Mouse (Mus musculus) heart, adult 9 months (tissue): ENCODE results near the gene Stard13.

ENCODE experiments used
- DNase-seq, 2 experiments: peaks; one replicate each; pipeline ENCODE4 v3.0.0; 2022; ENCODE audit warnings: low spot score in 2 of 2

Stard13 gene

DNA sequence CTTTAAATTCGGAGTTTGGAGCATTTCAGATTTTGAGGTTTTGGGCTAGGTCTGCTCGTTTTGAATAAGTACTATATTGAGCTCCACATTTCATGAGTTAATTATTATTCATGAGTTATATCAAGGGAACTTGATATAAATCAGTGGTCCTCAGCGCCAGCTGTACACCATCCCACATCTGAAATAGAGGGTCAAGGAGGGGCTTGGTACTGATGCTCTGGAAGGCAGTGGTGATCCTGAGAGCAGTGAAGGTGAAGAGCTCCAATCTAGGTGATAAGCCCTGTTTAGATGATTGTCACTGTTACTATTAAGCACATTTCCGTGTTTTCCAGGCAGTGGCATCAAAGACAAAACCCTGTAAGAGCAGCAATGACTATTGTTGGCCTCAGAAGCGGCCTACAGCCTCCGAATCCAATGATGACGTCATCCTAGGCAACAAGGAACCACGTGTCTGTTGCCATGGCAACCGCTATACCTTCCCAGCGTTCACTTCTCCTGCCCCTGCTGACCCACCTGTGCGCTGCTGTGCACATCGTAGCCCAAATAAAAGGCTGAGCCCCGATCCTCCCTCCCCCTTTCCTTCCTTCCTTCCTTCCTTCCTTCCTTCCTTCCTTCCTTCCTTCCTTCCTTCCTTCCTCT is 5.2 kb downstream of the Stard13 start:
- DNase-seq, result no peak

DNA sequence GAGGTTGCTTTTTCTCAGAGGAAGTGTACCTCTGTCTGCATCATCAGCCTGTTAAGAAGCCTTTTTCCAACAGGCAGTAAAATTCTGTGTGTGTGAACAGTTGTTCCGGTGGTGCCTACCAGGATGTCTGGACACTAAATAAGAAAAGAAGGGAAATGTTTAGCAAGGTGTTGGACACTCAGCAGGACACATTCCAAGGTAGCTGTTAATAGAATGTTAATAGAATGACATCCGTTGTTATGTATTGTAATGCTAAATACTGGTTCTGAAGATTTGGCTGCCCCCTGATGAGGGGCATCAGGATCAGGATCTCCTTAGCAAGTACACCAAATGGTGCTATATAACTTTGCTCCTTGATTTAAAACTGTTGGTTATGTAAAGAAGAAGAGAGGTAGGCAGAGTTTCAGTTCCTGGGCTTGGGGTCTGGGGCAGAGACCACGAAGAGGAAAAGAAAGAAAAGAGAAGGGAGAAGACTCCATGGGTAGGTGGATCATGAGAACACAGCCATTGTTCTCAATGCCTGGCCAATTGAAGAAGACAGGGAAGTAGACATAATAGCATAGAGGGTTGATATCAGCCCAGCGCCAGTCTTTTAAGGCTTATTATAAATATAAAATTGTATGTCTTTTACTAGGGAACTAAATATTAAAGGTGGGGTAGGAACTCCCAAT is 9.8 kb downstream of the Stard13 start:
- DNase-seq, result no peak

DNA sequence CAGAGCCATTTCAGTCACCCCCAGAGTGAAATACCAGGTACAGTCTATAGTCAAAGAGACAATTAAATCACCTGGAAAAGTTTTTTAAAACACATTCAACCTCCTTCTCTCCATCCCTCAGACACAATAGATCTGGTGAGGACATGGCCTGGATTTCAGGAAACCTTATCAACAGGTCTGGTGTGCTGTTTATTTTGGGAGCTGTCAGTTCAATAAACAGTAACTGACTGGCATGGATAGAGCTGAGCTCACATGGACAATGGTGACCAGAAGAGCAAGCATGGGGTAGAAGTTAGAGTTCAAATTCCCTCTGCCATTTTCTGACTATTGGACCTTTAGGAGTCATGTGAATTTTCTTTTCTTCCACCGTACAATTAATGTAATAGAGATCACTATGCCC is 10.8 kb downstream of the Stard13 start:
- no peak for DNase-seq

DNA sequence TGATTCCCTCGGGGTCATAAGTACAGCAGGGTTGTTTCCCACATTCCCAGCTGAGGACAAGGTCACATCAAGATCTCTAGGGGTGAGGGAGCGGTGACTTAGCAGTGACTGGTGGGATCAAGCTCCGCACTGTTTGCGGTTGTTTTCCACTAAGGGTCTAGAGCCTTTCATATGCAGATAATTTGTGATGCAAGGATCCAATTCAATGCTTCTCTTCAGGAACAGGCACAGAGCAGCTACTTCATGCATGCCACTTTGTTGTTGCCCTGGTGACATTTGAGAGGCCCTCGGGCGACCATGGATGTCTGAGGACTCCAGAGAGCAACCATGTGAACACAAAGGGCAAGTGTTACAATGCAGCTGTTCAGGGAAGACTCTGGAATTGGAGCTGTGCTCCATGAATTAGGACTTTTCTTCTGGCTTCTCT is 14.9 kb downstream of the Stard13 start:
- peak; percentile 31 to 53 for DNase-seq

- DNase-seq, result no peak
These were observed 20.5 kb downstream of the Stard13 start for GRCm38 (mm10) chr5:151213097-151213496.

GRCm38 (mm10) chr5:151210869-151211268 is 22.8 kb downstream of the Stard13 start:
- DNase-seq, result no peak

GRCm38 (mm10) chr5:151210060-151210459 is 23.6 kb downstream of the Stard13 start:
- DNase-seq, result no peak

GRCm38 (mm10) chr5:151205017-151205416 is 28.6 kb downstream of the Stard13 start:
- DNase-seq, result no peak

GRCm38 (mm10) chr5:151202925-151203324 is 30.7 kb downstream of the Stard13 start:
- no peak for DNase-seq

- DNase-seq, result no peak
These were observed 32.4 kb downstream of the Stard13 start for GRCm38 (mm10) chr5:151201220-151201619.

- DNase-seq, result no peak
These were observed 34.4 kb downstream of the Stard13 start for GRCm38 (mm10) chr5:151199235-151199634.

DNA sequence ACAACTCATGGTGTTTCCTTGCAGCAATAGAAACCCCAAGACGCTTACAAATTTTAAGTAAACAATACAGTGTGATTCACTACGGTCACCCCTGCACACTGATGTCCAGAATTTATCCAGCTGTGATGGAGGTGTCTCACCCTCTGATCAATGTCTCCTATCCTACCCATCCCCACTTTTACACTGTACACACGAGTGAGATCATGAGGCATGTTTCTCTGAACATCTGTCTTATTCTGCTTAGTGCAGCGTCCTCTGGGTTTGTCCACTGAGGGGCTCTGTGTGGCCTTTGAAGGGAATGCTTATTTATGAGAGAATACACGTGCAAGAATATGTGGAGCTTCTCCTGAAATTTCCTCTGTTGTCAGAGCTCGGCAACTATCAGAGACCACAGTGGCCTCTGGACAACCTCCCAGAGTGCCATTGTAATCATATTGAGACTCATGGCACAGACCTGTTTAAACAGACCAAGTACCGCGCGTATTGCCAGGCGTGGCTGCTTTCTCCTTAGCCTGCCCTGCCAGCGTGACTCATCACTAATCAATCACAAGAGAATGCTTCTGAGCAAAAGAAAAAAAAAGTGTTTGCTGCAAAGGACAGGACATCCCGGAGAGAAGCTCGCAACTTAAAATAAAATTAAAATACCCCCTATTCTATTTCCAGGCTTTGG is 36.9 kb downstream of the Stard13 start:
- DNase-seq, result no peak

DNA sequence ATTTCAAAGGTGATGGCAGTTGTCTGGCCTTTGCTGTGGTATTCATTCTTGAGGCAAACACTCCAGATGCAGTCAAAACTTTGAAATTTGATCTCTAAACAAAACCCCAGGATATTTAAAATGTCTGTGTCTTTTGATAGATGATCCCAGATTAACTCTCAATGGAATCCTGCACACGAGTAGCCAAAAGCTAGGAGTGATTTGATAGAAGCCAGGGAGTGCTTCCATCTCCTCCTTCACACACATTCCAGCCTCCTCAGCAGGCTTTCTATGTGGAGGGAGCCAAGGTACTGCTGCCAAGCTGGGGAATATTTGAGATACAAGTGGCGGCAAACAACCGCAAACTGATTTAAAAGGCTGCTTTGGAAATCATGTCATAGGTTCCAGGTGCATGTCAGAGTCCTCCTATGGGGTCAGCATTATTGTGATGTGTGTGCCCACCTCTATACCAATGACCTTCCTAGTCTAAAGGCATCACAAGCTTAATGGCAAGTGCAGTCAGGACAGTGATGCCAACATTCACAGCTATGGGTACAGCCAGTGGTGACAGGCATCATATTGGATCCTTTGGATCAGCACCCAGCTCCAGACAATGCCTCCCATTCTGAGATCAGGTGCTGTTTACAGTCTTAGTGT is 39.6 kb downstream of the Stard13 start:
- no peak for DNase-seq

GRCm38 (mm10) chr5:151192266-151192665 is 41.4 kb downstream of the Stard13 start:
- DNase-seq, result no peak

GRCm38 (mm10) chr5:151190764-151191163 is 42.9 kb downstream of the Stard13 start:
- DNase-seq, result no peak

- DNase-seq, result peak; percentile 84 to 89
These were observed 43.8 kb downstream of the Stard13 start for GRCm38 (mm10) chr5:151189789-151190378.

- no peak for DNase-seq
These were observed 44.3 kb downstream of the Stard13 start for GRCm38 (mm10) chr5:151189321-151189720.

GRCm38 (mm10) chr5:151188659-151189058 is 45.0 kb downstream of the Stard13 start:
- peak; percentile 52 to 66 for DNase-seq

GRCm38 (mm10) chr5:151187336-151187735 is 46.3 kb downstream of the Stard13 start:
- DNase-seq, result no peak

DNA sequence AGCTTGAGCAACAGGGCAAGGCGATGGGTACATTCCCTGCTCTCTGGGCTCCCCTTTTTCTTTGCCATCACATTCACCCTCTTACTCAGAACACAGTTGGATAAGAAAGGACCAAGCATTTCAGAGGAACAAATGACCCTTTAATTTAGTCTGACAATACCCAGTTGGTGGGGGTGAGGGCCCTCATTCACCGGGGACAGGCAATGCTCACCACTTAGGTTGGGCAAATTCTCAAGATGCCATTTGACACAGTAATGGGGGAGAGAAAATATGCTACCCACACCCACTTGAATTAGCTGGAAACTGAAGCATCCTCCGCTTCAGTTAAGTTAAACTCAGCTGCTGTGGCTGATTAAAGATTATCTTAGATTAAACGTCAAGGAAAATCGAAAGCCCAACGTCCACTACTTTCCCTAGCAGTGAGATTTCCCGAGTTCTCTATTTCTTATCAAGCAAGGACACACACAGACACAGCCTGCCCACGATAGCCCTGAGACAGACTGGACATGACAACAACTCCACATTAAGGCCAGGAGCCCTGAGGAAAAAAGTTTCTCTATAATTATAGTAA is 48.3 kb downstream of the Stard13 start:
- no peak for DNase-seq

DNA sequence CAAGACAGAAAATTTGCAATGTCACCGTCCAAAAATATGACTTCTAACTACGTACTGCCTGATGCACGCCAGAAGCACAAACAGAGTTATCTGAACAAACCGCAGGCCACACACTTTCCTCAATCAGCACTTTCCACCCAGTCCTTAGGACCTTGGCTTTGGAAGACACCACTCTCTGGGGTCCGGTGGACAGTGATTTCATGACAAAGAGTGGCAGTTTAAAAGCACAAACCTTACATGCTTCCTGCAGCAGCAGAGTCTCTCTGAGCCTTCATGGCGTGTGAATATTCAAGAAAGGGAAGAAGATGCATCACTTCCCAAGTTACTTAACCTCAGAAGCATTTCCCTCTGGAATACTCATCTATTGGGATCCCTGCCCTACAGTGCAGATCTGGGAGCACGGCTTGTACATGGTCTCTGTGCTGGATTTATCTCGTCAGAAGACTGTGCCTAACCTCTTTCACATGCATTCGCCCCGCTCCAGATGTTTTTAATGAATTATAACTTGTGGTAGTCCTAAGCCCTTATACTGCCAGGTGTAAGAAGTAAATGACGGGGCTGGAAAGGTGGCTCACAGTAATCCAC is 49.9 kb downstream of the Stard13 start:
- DNase-seq, result peak; percentile 61 to 67
